Mouse (Mus musculus) ES-Bruce4 (cell line): ENCODE results near the gene Fancd2os. TPM values are rescaled to one million over a fixed set of nuclear protein-coding genes. Genes with fewer than 3 reads are reported as not detected.

Source experiments
- H3K27ac ChIP-seq: 2 replicates; pipeline ENCODE4 v1.5.1; 2012; ENCODE audit warnings: low read length, inconsistent platforms; ENCODE audit not compliant: insufficient read depth
- H3K27me3 ChIP-seq: 2 replicates; pipeline ENCODE4 v1.6.1; 2012; ENCODE audit warnings: mild to moderate bottlenecking, low read length, inconsistent platforms; ENCODE audit not compliant: control insufficient read depth, poor library complexity, insufficient read depth, severe bottlenecking
- H3K36me3 ChIP-seq: 2 replicates; pipeline ENCODE4 v1.6.1; 2012; ENCODE audit warnings: inconsistent platforms, mild to moderate bottlenecking, low read length, moderate library complexity; ENCODE audit not compliant: control insufficient read depth, poor library complexity, insufficient read depth, severe bottlenecking
- H3K4me1 ChIP-seq: one replicate; pipeline ENCODE4 v1.8.1; 2011; ENCODE audit warnings: low read length; ENCODE audit not compliant: control insufficient read depth, insufficient read depth
- H3K4me3 ChIP-seq: 2 replicates; pipeline ENCODE4 v1.5.1; 2011; ENCODE audit warnings: low read depth, mild to moderate bottlenecking, low read length
- H3K9ac ChIP-seq: 2 replicates; pipeline ENCODE4 v1.6.1; 2012; ENCODE audit warnings: low read depth, mild to moderate bottlenecking, inconsistent platforms; ENCODE audit not compliant: poor library complexity, severe bottlenecking
- H3K9me3 ChIP-seq: replicated peaks from 2 replicates; pipeline ENCODE4 v1.6.1; 2012; ENCODE audit warnings: mild to moderate bottlenecking, low read length, inconsistent platforms; ENCODE audit not compliant: control insufficient read depth, poor library complexity, insufficient read depth, severe bottlenecking
- CTCF ChIP-seq: IDR thresholded peaks from one replicate; pipeline ENCODE4 v1.8.1; 2011; ENCODE audit warnings: low read depth, low read length
- EP300 ChIP-seq: IDR thresholded peaks from 2 replicates; pipeline ENCODE4 v1.6.1; 2011; ENCODE audit warnings: low read depth, low read length; ENCODE audit not compliant: insufficient read depth
- POLR2A ChIP-seq: IDR thresholded peaks from one replicate; pipeline ENCODE4 v1.8.1; 2011; ENCODE audit warnings: low read length; ENCODE audit not compliant: insufficient read depth
- polyA plus RNA-seq: library from polyadenylated mRNA; stranded (reverse); fragments of >200 nt; gene quantifications from 2 replicates; pipeline ENCODE4 v1.2.4, GENCODE M21; 2011; ENCODE audit warnings: low read depth; ENCODE audit not compliant: missing spikeins, insufficient read depth, insufficient read length

Gene Fancd2os
- polyA plus RNA-seq: not detected in 2 replicates

GRCm38 (mm10) chr6:113600543-113601139 lies at the start of gene Fancd2os:
Fancd2os (minus strand) TSS chr6:113600715.
- Histone ChIP-seq H3K4me1 (no peaks in the 10 kb centered on the region), H3K36me3 (peaks cover 6% of the 10 kb centered on the region), H3K27ac (peak within 1 kb of the TSS; percentile 71), H3K9ac (peak within 1 kb of the TSS; percentile 51), H3K27me3 (no peaks in the 10 kb centered on the region), H3K9me3 (no peaks in the 10 kb centered on the region), H3K4me3 (peak within 1 kb of the TSS; percentile 10; the same call in 1 of the 2 replicates)
- TF ChIP-seq CTCF: no peak
- TF ChIP-seq POLR2A: no peak
- TF ChIP-seq EP300: 0 out of 2 replicates have a peak, but pooled peaks have one; percentile 56

- TF ChIP-seq EP300 (no peak), CTCF (no peak), POLR2A (no peak)
Measured at GRCm38 (mm10) chr6:113650197-113650640, 49.7 kb upstream of the Fancd2os start.

GRCm38 (mm10) chr6:113649346-113650196 lies 49.1 kb upstream of the Fancd2os start:
- H3K4me1 ChIP-seq: peaks cover 6% of the 10 kb centered on the region
- no peak for TF ChIP-seq EP300
- TF ChIP-seq POLR2A: no peak
- TF ChIP-seq CTCF: no peak
- H3K9ac ChIP-seq: no peak overlapping the region
- no peaks in the 10 kb centered on the region for H3K9me3 ChIP-seq
- no peaks in the 10 kb centered on the region for H3K36me3 ChIP-seq
- H3K4me3 ChIP-seq: no peak overlapping the region
- H3K27ac ChIP-seq: no peak overlapping the region
- H3K27me3 ChIP-seq: no peaks in the 10 kb centered on the region

More at GRCm38 (mm10) chr6:113650197-113650640, 49.7 kb upstream of the Fancd2os start:
- no peak overlapping the region for H3K4me3 ChIP-seq
- H3K27ac ChIP-seq: no peak overlapping the region
- H3K4me1 ChIP-seq: peaks cover 6% of the 10 kb centered on the region
- H3K36me3 ChIP-seq: no peaks in the 10 kb centered on the region
- H3K9ac ChIP-seq: no peak overlapping the region
- H3K9me3 ChIP-seq: no peaks in the 10 kb centered on the region
- H3K27me3 ChIP-seq: no peaks in the 10 kb centered on the region

- no peaks in the 10 kb centered on the region for H3K9me3 ChIP-seq
- H3K27ac ChIP-seq: no peak overlapping the region
- no peaks in the 10 kb centered on the region for H3K4me1 ChIP-seq
- H3K4me3 ChIP-seq: no peak overlapping the region
- no peak for TF ChIP-seq EP300
- no peak for TF ChIP-seq POLR2A
- no peak for TF ChIP-seq CTCF
- no peak overlapping the region for H3K9ac ChIP-seq
- no peaks in the 10 kb centered on the region for H3K27me3 ChIP-seq
- no peaks in the 10 kb centered on the region for H3K36me3 ChIP-seq
Measured at GRCm38 (mm10) chr6:113644808-113645207, 44.3 kb upstream of the Fancd2os start.

- TF ChIP-seq CTCF (no peak), EP300 (no peak), POLR2A (no peak)
Measured at GRCm38 (mm10) chr6:113643967-113644366, 43.5 kb upstream of the Fancd2os start.

More at GRCm38 (mm10) chr6:113643967-113644366, 43.5 kb upstream of the Fancd2os start:
- no peaks in the 10 kb centered on the region for H3K9me3 ChIP-seq
- H3K4me1 ChIP-seq: no peaks in the 10 kb centered on the region
- H3K27ac ChIP-seq: no peak overlapping the region
- no peaks in the 10 kb centered on the region for H3K36me3 ChIP-seq
- no peak overlapping the region for H3K9ac ChIP-seq
- no peaks in the 10 kb centered on the region for H3K27me3 ChIP-seq
- no peak overlapping the region for H3K4me3 ChIP-seq
